Mouse (Mus musculus) splenic B cell, adult 2 months (primary cell): Measurements from ENCODE around the gene Spats1.
A peak's percentile ranks its signal among the peaks of the same experiment; 100 is the strongest.

Source experiments
- DNase-seq: peaks from one replicate; pipeline ENCODE4 v3.0.0-alpha.2; 2011; ENCODE audit warnings: low read depth, low spot score
- H3K27me3 ChIP-seq: 2 replicates; pipeline ENCODE4 v1.6.1; 2012; ENCODE audit warnings: mild to moderate bottlenecking, low read length, moderate library complexity, mixed read lengths; ENCODE audit not compliant: control insufficient read depth, poor library complexity, insufficient read depth, severe bottlenecking
- H3K36me3 ChIP-seq: 2 replicates; pipeline ENCODE4 v1.6.1; 2012; ENCODE audit warnings: mild to moderate bottlenecking, low read length, moderate library complexity, mixed read lengths; ENCODE audit not compliant: control insufficient read depth, poor library complexity, insufficient read depth, severe bottlenecking

Gene Spats1

DNA sequence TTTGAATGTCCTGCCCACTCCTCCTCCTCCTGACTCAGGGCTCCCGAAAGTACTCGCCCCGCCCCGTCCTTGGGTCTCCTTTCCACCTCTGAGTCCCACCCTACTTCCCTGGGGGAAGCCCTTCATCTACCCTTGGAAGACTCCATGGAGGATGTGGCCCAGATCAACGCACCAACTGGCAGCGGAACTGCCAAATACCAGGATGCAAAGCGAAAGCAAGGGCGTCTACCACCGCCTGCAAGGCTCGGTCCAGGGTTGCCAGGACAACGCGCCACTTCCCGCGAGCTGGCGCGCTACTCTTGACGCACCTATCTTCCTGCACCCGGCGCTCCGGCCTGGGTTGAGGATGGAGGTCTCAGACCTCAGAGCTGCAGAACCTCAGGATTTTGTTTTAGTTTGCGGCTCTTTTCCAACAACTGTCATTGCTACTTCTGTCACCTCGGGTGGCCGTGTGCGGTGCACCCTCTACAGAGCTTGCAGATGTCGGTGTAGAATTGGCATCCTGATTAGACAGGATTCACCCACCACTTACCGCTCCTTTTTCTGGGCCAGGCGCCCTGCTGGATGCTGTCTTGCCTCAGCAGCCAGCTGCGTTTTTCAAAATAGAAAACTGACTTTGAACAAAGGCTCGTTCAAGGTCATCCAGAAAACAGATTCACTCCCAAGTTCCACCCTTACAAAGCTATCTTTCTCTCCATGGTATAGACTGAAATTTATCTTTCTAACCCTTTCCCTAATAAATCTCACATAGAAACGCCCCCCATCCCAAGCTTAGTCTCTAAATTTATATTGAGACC lies at the start of gene Spats1:
Spats1 (minus strand) TSS at position 747 of the 797 bp plus-strand sequence.
- no peaks in the 10 kb centered on the region; the same call in 1 of the 2 replicates for H3K27me3 ChIP-seq
- DNase-seq, result peak; percentile 45
- no peaks in the 10 kb centered on the region for H3K36me3 ChIP-seq

DNA sequence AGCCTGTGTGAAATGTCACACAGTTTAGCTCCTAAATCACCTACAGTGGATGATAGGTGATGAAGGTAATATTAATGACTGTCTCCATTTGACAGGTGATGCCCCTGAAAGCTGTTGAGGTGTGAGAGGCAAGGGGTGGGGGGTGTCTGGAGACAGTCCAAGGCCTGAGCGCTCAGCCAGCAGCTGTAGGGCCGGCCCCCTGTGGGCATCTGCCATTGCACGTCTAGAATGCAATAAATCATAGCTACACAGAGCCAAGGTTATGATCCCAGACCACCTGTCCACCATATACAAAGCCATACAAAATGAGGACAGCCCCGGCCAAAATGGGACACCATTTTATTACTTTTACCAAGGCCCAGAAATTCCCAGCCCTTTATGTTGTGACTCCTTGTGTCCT lies 49.7 kb upstream of the Spats1 start:
- Histone ChIP-seq H3K36me3 (no peaks in the 10 kb centered on the region), H3K27me3 (no peaks in the 10 kb centered on the region)
- no peak for DNase-seq

DNA sequence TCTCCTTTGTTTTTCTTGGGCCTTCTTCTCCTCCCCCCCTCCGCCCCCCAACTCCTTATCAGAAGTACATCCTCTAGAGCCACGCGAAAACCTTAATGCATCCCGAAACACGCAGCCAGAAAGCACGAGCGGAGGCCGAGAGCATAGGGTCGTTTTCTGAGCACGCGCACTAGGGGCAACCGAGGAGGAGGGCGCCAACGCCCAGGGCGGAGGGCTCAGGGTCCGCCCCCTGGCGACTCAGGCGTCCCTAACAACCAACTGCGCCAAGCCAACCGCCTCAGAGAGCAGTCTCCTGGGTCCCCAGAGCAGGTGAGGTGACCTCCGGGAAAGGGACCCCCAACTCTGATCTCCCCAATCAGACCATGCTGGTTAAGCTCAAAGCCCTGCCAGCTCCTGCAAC lies 48.0 kb upstream of the Spats1 start, which contains the start of gene Tcte1:
Tcte1 (plus strand) TSS at position 172 of the 400 bp plus-strand sequence.
- Histone ChIP-seq H3K36me3 (no peaks in the 10 kb centered on the region; the same call in 1 of the 2 replicates), H3K27me3 (no peaks in the 10 kb centered on the region)
- DNase-seq, result no peak

DNA sequence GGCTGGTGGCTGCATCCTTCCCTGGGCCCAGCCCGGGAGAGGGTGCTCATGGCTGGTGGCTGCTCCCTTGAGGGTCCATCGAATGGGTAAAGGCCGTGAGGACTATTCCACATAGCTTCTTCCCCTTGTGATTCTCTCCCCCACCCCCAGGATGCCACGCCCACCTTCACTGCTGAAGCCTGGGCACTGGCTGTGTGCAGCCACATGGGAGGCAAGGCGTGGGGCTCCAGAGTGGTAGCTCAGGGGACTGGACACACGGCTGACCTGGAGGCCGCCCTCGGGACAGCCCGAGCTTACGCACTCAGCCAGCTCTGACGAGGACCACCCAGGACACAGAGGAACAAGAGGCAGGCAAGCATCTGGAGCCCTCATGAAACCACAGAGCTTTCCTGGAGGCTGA lies 44.9 kb upstream of the Spats1 start:
- no peak for DNase-seq

DNA sequence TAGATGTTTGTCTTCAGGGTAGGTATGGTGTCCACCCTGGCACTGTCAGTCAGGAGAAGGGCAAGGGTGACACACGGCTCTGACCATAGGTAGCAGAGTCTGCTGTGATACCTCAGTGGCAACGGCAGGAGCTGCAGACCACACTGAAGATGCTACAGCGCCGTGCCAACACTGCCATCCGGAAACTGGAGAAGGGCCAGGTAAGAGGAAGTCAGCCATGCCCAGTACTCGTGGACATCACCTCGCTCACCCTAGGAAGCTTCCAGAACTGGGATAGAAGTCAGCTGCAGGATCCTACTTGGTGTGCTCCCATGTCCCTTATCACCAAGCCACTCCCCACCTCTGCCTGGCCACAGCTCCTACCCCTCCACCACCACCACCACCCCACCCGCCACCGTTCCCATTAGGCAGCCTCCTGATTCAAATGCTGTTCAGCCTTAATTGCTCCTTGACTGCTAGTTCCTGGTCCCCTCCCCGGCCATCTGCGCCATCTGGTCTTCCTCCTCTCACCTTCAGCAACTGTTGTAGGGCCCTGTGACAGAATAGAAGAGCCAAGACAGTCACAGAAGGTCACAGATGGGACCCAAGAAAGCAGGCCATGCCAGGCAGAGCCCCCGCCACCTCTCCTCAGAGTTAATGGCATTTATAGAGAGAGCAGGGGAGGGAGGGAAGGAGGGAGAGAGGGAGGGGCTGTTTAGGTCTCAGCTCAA lies 43.7 kb upstream of the Spats1 start:
- no peaks in the 10 kb centered on the region; the same call in 1 of the 2 replicates for H3K36me3 ChIP-seq
- DNase-seq, result no peak
- H3K27me3 ChIP-seq, result no peaks in the 10 kb centered on the region

More for the DNA sequence above, 44.9 kb upstream of the Spats1 start:
- no peaks in the 10 kb centered on the region; the same call in 1 of the 2 replicates for H3K36me3 ChIP-seq
- no peaks in the 10 kb centered on the region for H3K27me3 ChIP-seq

DNA sequence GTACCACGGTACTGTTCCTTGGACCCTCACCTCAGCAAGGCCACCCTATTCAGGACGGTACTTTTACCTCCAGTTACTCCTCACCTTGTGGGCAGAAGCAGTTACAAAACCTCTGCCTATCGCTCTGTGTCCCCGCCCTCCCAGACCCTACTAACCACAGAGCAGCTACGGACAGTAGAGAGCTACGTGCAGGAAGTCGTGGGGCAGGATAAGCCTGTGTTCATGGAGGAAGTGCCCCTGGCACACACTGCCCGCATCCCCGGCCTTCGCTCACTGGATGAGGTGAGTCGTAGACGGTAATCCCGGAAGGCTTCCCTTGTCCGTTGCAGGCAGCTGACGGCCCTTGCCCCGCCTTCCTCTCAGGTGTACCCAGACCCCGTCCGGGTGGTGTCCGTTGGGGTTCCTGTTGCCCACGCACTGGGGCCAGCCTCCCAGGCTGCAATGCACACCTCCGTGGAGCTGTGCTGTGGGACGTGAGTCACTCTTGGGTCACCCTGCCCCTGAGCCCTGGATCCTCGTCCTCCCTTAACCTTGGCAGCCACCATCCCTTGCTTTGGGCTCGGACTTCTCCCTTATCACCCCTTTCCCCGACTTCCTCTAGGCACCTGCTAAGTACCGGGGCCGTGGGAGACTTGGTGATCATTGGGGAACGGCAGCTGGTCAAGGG lies 42.5 kb upstream of the Spats1 start:
- no peaks in the 10 kb centered on the region for H3K27me3 ChIP-seq
- no peak for DNase-seq
- H3K36me3 ChIP-seq, result no peaks in the 10 kb centered on the region; the same call in 1 of the 2 replicates

DNA sequence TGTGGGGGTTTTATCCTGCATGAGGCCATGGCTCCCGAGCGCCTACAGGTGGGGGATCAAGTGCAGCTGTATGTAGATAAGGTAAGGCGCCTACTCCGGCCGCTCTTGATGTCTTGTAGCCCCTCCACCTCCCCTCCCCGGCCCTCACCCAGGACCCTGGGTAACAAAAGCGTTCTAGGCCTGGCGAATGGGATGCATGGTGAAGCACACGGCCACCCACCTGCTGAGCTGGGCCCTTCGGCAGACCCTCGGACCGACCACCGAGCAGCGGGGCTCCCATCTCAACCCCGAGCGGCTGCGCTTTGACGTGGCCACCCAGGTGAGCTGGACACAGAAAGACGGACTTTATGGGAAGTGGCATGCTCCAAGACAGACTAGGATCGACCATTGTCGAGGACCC lies 41.9 kb upstream of the Spats1 start:
- Histone ChIP-seq H3K27me3 (no peaks in the 10 kb centered on the region), H3K36me3 (no peaks in the 10 kb centered on the region; the same call in 1 of the 2 replicates)
- DNase-seq, result no peak

DNA sequence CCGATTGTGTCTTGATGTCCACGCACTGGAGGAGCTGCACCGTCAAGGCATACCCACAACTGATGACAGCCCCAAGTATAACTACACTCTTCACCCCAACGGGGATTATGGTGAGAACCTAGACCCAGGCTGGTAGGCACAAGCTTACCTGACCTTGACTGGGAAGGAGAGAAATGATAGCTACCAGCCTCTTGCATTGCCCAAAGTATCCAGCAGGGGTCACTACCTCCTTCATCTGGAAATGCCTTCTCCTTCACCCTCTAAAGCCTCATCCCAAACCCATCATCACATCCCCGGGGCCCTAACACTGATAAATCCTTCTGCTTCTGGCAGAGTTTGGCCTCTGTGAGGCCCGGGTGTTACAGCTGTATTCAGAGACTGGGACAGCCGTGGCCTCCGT lies 41.3 kb upstream of the Spats1 start:
- Histone ChIP-seq H3K36me3 (no peaks in the 10 kb centered on the region; the same call in 1 of the 2 replicates), H3K27me3 (no peaks in the 10 kb centered on the region)
- peak; percentile 86 for DNase-seq

DNA sequence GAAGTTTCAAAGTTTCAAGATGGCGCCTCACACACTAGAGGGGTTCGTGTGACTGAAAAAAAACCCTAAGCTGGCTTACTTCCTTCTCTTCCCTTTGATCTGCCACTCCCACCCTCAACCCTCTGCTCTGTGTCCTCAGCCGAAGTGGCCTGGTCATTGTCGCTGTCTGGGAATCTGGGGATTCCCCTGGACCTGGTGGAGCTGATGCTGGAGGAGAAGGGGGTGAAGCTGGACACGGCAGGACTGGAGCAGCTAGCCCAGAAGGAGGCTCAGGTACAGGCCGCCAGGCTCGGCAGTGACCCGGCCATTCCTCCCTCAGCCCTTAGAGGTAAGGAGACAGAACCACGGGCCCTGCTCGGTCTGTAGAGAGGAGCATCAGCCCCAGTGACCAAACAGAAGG lies 40.6 kb upstream of the Spats1 start:
- Histone ChIP-seq H3K27me3 (no peaks in the 10 kb centered on the region), H3K36me3 (no peaks in the 10 kb centered on the region; the same call in 1 of the 2 replicates)
- no peak for DNase-seq

DNA sequence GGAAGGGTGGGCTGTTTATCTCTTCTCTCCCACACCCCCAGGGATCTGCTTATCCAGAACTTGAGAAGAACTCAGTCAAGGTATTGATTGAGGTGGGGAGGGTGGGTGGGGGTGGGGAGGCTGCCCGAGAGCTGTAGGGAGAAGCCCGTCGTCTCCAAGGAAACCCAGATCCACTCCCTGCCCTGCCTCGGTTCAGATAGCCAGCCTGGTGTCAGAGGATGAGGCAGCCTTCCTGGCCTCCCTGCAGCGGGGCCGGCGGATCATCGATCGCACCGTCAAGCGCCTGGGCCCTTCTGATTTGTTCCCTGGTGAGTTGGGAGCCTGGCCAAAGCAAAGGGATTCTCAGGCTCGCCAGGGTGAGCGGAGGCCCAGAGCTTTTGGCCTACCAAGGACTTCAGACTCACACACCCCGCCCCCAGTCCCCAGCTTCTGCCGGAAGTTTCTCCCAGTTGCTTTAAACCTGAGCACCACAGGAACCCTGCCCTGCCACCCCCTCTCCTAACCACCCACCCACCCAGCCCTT lies 40.0 kb upstream of the Spats1 start:
- H3K27me3 ChIP-seq, result no peaks in the 10 kb centered on the region
- DNase-seq, result no peak

DNA sequence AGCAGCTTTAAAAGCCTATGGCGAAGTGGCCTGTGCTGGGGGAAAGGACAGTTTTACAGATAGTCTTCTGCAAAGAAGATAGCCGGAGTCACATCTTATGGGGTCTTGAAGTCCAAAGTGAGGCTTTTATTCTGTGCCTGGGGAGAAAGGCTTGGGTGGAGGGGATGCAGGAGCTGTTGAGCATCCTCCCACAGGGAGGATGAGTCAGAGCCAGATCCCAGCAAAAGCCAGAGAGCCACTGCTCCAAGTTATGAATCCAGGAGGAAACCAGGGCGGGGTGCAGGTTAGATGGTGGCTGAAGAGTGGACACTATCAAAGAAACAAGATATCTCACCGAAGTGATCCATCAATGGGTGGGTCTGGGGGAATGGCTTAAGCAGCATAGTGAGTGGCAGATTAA lies 36.5 kb upstream of the Spats1 start:
- H3K36me3 ChIP-seq, result no peaks in the 10 kb centered on the region; the same call in 1 of the 2 replicates
- no peaks in the 10 kb centered on the region for H3K27me3 ChIP-seq
- no peak for DNase-seq

More for the DNA sequence above, 40.0 kb upstream of the Spats1 start:
- no peaks in the 10 kb centered on the region; the same call in 1 of the 2 replicates for H3K36me3 ChIP-seq

DNA sequence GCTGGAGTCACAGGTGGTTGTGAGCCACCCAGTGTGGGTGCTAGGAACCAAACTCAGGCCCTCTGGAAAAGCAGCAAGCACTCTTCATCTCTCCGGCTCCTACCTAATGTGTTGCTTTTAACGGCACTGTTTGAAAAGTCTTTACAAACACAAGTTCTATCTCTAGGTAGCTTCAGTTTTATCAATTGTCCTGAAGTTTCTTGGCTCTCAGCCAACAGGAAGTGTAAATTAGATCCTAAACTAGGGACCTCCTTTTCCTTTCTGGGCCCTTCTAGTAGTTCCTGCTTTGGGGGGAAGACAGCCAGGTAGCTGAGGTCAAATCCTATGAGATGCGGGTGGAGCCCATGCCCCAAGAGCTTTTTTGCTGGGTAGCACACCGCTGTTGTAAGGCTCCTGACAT lies 35.7 kb upstream of the Spats1 start:
- H3K36me3 ChIP-seq, result no peaks in the 10 kb centered on the region; the same call in 1 of the 2 replicates
- DNase-seq, result no peak
- no peaks in the 10 kb centered on the region for H3K27me3 ChIP-seq

DNA sequence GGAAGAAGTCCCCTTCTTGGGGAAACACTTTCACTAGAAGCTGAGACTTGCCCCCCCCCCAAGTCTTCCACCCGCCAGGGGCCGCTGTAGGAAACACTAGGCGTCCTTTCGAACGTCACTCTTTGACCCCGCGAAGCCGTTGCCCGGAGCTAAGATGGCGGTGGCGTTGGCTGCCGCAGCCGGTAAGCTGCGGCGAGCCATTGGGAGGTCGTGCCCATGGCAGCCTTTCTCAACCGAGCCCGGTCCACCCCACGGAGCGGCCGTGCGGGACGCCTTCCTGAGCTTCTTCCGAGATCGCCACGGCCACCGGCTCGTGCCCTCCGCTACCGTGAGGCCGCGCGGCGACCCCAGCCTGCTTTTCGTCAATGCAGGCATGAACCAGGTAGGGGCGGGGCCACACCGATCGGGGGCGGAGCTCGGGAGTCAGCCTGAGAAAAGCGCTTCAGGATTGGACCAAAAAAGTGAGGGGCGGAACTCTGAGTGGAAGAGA lies 31.5 kb upstream of the Spats1 start, which contains the start of gene Aars2:
Aars2 (plus strand) TSS at position 142 of the 490 bp plus-strand sequence.
- H3K27me3 ChIP-seq, result no peaks in the 10 kb centered on the region
- DNase-seq, result peak; percentile 96
- no peaks in the 10 kb centered on the region for H3K36me3 ChIP-seq

DNA sequence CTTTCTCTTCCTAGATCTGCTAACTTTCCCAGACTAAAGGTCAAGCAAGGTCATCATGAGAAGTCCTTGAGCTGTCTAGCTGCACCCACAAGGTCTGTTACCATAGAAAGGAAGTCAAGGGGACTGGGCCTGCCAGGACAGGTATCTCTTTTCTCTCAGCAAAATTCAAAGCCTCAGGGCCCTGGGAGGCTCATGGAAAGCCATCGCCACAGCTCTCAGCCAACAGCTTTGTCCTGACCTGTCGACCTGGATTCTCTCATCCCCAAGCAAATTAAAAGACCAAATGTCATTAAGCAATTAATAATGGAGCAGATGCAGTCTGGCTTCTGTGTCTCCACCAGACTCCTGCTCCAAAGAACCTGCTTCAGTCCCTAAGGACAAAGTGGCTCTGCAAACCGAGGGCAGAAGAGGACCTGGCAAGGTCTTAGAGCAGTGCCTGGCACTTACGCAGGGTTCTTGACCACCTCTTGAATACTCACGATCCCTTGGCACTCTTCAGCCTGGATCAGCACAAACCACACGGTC lies 30.8 kb upstream of the Spats1 start:
- DNase-seq, result no peak
- Histone ChIP-seq H3K27me3 (no peaks in the 10 kb centered on the region), H3K36me3 (no peaks in the 10 kb centered on the region)
